Mouse (Mus musculus): ENCODE measurements around the gene Ggt5. TPM values are rescaled to one million over a fixed set of nuclear protein-coding genes. Genes with fewer than 3 reads are reported as not detected.

The Ggt5 gene
- polyA plus RNA-seq, 1 experiment from 2014 or later, result 1.9 TPM

DNA sequence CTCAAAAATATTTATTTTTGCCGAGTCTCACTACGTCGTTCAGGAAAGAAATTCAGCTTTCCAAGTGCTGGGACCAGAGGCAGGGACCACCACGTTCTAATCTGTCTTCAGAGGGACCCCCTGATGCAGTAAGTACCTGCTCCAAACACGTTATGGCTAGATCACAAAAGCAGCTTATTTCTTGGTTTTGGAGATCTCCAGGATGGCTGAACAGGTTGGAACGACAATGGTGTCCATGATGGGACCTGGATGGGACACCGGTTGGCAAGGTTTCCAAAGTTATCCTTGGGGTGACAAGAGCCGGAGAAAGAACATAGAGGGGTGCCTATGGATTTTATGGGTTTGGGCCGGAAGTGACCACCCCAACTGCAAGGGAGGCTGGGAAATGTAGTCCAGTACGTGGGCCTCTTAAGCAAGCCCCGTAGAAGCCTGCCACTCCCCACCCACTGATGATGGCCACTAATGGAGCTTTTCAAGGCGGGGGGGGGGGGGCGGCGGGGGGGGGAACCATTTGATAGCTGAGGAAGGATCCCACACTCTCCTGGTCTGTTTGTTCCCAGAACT is 44.5 kb downstream of the Ggt5 start:
- 80% methylated on average over 14 of the region's 14 CpGs for WGBS

DNA sequence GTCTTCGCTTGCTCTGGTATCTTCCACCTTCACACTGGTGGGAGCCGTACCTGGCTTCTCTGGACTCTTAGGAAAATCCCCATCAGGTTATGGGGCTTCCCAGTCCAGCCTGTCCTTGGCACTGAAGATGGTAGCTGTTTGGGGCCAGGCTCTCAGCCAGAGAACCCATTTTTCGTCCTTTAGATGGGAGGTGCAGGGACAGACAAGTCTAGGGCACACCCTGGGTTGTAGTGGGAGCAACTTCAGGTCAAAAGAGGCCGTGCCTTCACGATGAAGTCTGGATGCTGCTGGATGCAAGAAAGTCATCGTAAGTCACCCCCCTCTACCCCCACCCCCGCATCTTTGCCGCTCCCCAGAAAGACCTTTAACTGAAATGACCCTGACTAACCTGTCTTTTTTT is 45.5 kb downstream of the Ggt5 start:
- peaks cover 9% of the 10 kb centered on the region for H3K4me1 ChIP-seq (replicated peaks)
- no peaks in the 10 kb centered on the region for H3K27me3 ChIP-seq
- 92% methylated on average over 8 of the region's 8 CpGs for WGBS
- no peak overlapping the region for H3K4me3 ChIP-seq
- H3K9me3 ChIP-seq, result no peaks in the 10 kb centered on the region
- no peak overlapping the region for H3K4me2 ChIP-seq
- H3K9ac ChIP-seq, result no peak overlapping the region
- ATAC-seq (ENCODE audit: low FRiP score), result no peak
- H3K36me3 ChIP-seq, result no peaks in the 10 kb centered on the region
- no peak overlapping the region for H3K27ac ChIP-seq

More for the DNA sequence above, 44.5 kb downstream of the Ggt5 start:
- Histone ChIP-seq H3K4me3 (no peak overlapping the region), H3K4me2 (no peak overlapping the region), H3K9ac (no peak overlapping the region), H3K9me3 (no peaks in the 10 kb centered on the region), H3K27ac (no peak overlapping the region), H3K4me1 (replicated peaks) (peaks cover 9% of the 10 kb centered on the region), H3K36me3 (no peaks in the 10 kb centered on the region), H3K27me3 (no peaks in the 10 kb centered on the region)
- no peak for ATAC-seq (ENCODE audit: low FRiP score)

- Histone ChIP-seq H3K27me3 (no peaks in the 10 kb centered on the region), H3K9ac (no peak overlapping the region), H3K9me3 (no peaks in the 10 kb centered on the region), H3K36me3 (no peaks in the 10 kb centered on the region), H3K4me3 (no peak overlapping the region), H3K4me1 (replicated peaks) (peaks cover 9% of the 10 kb centered on the region), H3K27ac (no peak overlapping the region), H3K4me2 (no peak overlapping the region)
- 74% methylated on average over 14 of the region's 14 CpGs for WGBS
- no peak for ATAC-seq (ENCODE audit: low FRiP score)
Measured at GRCm38 (mm10) chr10:75635019-75635692, 46.0 kb downstream of the Ggt5 start.

DNA sequence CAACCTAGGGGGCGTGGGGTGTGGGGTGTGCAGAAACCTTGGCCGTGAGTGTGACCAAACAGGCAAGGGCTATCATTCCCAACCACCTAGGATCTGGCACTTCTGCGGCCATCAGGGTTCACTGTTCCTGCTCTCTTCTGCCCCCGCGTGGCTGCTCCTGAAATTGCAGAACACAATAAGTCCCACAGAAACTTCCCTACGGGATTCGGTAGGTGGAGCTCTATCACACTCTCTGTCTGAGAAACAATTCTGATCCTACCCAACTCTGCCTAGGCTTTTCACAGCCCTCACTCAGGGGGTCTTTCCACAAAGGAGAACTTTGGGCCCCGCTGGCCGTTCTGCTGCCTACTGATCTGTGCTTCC is 46.5 kb downstream of the Ggt5 start:
- no peaks in the 10 kb centered on the region for H3K27me3 ChIP-seq
- H3K4me3 ChIP-seq, result no peak overlapping the region
- no peaks in the 10 kb centered on the region for H3K36me3 ChIP-seq
- ATAC-seq (ENCODE audit: low FRiP score), result no peak
- 4% methylated on average over 9 of the region's 9 CpGs for WGBS
- H3K9ac ChIP-seq, result no peak overlapping the region
- H3K4me2 ChIP-seq, result no peak overlapping the region
- no peak overlapping the region for H3K27ac ChIP-seq
- peaks cover 9% of the 10 kb centered on the region for H3K4me1 ChIP-seq (replicated peaks)
- no peaks in the 10 kb centered on the region for H3K9me3 ChIP-seq

- Histone ChIP-seq H3K4me3 (no peak overlapping the region), H3K36me3 (no peaks in the 10 kb centered on the region), H3K27me3 (no peaks in the 10 kb centered on the region), H3K4me1 (replicated peaks) (peaks cover 9% of the 10 kb centered on the region), H3K4me2 (no peak overlapping the region), H3K27ac (no peak overlapping the region), H3K9ac (no peak overlapping the region), H3K9me3 (no peaks in the 10 kb centered on the region)
- ATAC-seq (ENCODE audit: low FRiP score), result no peak
- 90% methylated on average over 12 of the region's 12 CpGs for WGBS
Measured at GRCm38 (mm10) chr10:75636084-75636786, 47.1 kb downstream of the Ggt5 start.

- Histone ChIP-seq H3K9me3 (no peaks in the 10 kb centered on the region), H3K36me3 (no peaks in the 10 kb centered on the region), H3K9ac (no peak overlapping the region), H3K4me1 (replicated peaks) (peaks cover 8% of the 10 kb centered on the region), H3K27me3 (no peaks in the 10 kb centered on the region), H3K4me3 (no peak overlapping the region), H3K4me2 (no peak overlapping the region), H3K27ac (no peak overlapping the region)
- WGBS, result 90% methylated on average over 11 of the region's 11 CpGs
- no peak for ATAC-seq (ENCODE audit: low FRiP score)
Measured at GRCm38 (mm10) chr10:75637711-75638110, 48.6 kb downstream of the Ggt5 start.

DNA sequence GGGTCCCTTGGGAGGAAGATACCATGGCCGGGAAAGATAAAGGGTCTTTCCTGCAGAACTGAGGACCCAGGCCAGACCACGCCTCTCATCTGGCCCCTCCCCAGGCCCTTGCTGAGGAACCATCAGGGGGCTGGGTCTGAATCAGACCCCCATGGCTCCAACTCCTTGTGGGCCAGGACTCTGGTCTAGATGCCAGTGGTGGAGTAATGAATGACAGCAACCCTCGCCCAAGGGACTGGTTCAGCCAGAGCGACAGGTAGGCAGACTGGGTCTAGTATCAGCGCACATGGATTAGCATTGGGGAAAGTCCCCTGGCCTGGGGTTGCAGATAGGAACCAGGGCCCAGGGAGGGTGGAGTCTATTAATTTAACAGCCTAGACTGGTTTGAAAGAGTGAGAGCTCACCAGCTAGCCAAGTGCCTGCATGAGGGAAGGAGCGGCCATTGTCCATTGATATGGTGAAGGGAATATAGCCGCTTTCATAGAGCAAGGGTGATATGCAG is 52.6 kb downstream of the Ggt5 start:
- ATAC-seq (ENCODE audit: low FRiP score), result no peak

DNA sequence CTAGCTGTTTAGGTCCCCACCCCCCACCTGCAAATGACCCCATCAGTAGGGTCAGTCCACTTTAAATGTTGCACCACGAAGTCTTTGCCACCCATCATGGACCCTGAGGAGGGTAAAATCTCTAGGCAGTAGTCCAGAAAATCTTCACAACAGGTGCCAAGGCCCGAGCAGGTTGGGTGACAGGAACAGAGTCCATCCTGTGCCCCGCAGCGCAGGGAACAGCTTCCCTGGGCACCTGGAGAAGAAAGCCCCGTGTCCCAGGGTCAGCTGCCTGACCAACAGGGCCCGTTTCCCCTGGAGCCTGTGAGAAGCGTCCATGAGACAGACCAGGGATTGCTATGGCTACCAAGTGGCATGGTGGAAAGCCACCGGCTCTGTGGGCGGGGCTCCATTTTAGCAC is 53.3 kb downstream of the Ggt5 start:
- Histone ChIP-seq H3K4me3 (no peak overlapping the region), H3K27me3 (no peaks in the 10 kb centered on the region), H3K9ac (no peak overlapping the region), H3K27ac (no peak overlapping the region), H3K4me1 (replicated peaks) (peaks cover 20% of the 10 kb centered on the region), H3K9me3 (no peaks in the 10 kb centered on the region), H3K4me2 (no peak overlapping the region), H3K36me3 (peaks cover 23% of the 10 kb centered on the region)
- WGBS, result 79% methylated on average over 9 of the region's 9 CpGs
- no peak for ATAC-seq (ENCODE audit: low FRiP score)

More for the DNA sequence above, 52.6 kb downstream of the Ggt5 start:
- Histone ChIP-seq H3K36me3 (peaks cover 18% of the 10 kb centered on the region), H3K4me2 (no peak overlapping the region), H3K27ac (no peak overlapping the region), H3K4me1 (replicated peaks) (peaks cover 20% of the 10 kb centered on the region), H3K27me3 (no peaks in the 10 kb centered on the region), H3K9me3 (no peaks in the 10 kb centered on the region), H3K4me3 (no peak overlapping the region), H3K9ac (no peak overlapping the region)
- 91% methylated on average over 7 of the region's 7 CpGs for WGBS

DNA sequence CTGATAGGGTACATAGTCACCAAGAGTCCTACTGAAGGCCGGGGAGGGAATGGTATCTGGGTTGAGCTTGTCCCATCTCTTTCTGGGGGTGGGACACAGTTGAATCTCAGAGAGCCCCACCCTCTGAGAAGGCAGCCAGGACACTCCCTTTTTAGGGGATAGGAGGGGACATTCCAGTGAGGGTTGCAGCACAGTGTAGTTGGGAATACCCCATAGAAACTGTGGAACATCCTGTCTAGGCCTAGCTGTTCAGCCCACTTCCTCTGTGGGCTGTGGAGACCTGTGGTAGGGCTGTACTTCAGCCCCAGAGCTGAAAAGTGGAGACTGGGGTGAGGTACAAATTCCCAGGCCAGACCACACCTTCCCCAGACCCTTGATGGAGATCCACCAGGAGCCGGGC is 53.8 kb downstream of the Ggt5 start:
- H3K4me2 ChIP-seq, result no peak overlapping the region
- H3K27ac ChIP-seq, result peak overlapping the region; percentile 55; the same call in 1 of the 2 replicates
- peaks cover 20% of the 10 kb centered on the region for H3K4me1 ChIP-seq (replicated peaks)
- peaks cover 28% of the 10 kb centered on the region for H3K36me3 ChIP-seq
- no peak overlapping the region for H3K9ac ChIP-seq
- no peaks in the 10 kb centered on the region for H3K9me3 ChIP-seq
- ATAC-seq (ENCODE audit: low FRiP score), result no peak
- no peak overlapping the region for H3K4me3 ChIP-seq
- WGBS, result 89% methylated on average over 2 of the region's 2 CpGs
- H3K27me3 ChIP-seq, result no peaks in the 10 kb centered on the region

DNA sequence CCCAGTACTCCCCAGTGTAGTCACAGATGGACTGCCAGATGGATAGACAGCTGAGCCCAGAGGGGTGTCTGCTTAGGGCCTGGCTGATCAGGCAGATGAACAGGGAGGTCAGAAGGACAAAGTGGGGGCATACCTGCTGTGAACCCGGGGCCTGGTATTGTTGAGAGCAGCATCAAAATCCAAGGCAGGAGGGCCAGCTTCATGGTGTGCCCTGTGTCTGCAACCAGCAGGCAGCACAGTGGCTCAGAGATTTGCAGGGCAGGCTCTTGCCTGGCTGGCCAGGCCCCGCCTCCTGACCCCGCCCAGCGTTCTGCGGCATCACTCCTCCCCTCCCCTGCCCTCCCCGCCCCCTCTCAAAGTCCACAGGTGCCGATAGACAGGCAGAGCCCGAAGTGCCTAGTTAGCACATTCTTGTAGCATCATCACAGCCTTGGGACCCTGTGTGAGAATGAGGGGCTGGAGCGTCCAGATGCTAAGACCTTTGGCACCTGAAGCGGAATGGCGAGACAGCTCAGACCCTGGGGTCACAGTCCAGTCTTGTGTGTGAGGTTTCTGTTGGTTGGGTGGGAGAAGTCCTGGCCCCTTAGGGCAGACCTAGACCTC is 54.7 kb downstream of the Ggt5 start, which contains the start of gene Susd2:
Gene Susd2, minus strand, starts transcription at position 268 of the 603 bp plus-strand sequence.
- Histone ChIP-seq H3K4me2 (peak within 1 kb of the TSS; percentile 29), H3K4me1 (replicated peaks) (peaks cover 20% of the 10 kb centered on the region), H3K27me3 (no peaks in the 10 kb centered on the region), H3K36me3 (peaks cover 37% of the 10 kb centered on the region), H3K4me3 (no peak within 1 kb of the TSS), H3K27ac (peak within 1 kb of the TSS; percentile 55), H3K9me3 (no peaks in the 10 kb centered on the region), H3K9ac (0 out of 2 replicates have a peak within 1 kb of the TSS, but pooled peaks have one; percentile 20)
- WGBS, result 3% methylated on average over 11 of the region's 11 CpGs
- peak; percentile 52 for ATAC-seq (ENCODE audit: low FRiP score)

DNA sequence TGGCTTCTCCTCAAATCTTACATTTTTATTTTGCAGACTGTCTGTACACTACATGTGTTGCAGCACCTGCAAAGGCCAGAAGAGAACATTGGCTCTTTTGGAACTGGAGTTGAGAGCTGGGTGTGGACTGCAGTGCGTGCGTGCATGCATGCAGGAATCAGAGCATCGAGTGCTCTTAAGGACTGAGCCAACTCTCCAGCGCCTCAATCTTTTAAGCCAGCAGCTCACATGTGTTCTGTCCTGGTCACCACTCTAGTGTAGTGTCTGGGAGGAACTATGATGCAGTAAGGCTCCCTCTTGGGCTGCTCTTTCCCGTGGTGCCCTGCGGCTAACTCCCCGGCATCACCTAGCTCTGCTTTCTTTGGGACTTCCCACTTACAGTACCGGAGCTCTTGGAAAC is 56.5 kb downstream of the Ggt5 start:
- Histone ChIP-seq H3K27ac (no peak overlapping the region), H3K4me3 (no peak overlapping the region), H3K36me3 (peaks cover 54% of the 10 kb centered on the region), H3K4me1 (replicated peaks) (peaks cover 20% of the 10 kb centered on the region), H3K4me2 (no peak overlapping the region), H3K9me3 (no peaks in the 10 kb centered on the region), H3K27me3 (no peaks in the 10 kb centered on the region), H3K9ac (no peak overlapping the region)
- ATAC-seq (ENCODE audit: low FRiP score), result no peak
- WGBS, result 94% methylated on average over 8 of the region's 8 CpGs

GRCm38 (mm10) chr10:75646406-75646805 is 57.3 kb downstream of the Ggt5 start:
- Histone ChIP-seq H3K27ac (no peak overlapping the region), H3K36me3 (peaks cover 61% of the 10 kb centered on the region), H3K9ac (no peak overlapping the region), H3K4me3 (no peak overlapping the region), H3K4me2 (no peak overlapping the region), H3K9me3 (no peaks in the 10 kb centered on the region), H3K4me1 (replicated peaks) (peaks cover 20% of the 10 kb centered on the region), H3K27me3 (no peaks in the 10 kb centered on the region)
- no peak for ATAC-seq (ENCODE audit: low FRiP score)
- WGBS, result 95% methylated on average over 6 of the region's 6 CpGs

Measured in hindbrain, embryonic 13.5 days (tissue).